Mouse (Mus musculus): ENCODE measurements at regions not wholly inside any gene's neighbourhood (a gene's known extent, or its start where the extent isn't known, plus 50 kb on each side); places are given as distances from the start of the nearest gene placed in this dataset.

- no peak for DNase-seq
Measured at GRCm38 (mm10) chr11:17630172-17630553, 323.5 kb downstream of the Etaa1 start.

GRCm38 (mm10) chr11:17637158-17637557 lies 316.5 kb downstream of the Etaa1 start:
- no peak for DNase-seq

- DNase-seq: no peak
Measured at GRCm38 (mm10) chr11:17639922-17640321, 313.8 kb downstream of the Etaa1 start.

- DNase-seq: no peak
Measured at GRCm38 (mm10) chr11:17647441-17647840, 306.2 kb downstream of the Etaa1 start.

GRCm38 (mm10) chr11:17651389-17652156 lies 302.1 kb downstream of the Etaa1 start:
- DNase-seq: no peak

- no peak for DNase-seq
Measured at GRCm38 (mm10) chr11:17655840-17656239, 297.8 kb downstream of the Etaa1 start.

- no peak for DNase-seq
Measured at GRCm38 (mm10) chr11:17657720-17658119, 296.0 kb downstream of the Etaa1 start.

GRCm38 (mm10) chr11:17658289-17658688 lies 295.4 kb downstream of the Etaa1 start:
- no peak for DNase-seq

GRCm38 (mm10) chr11:17658717-17659116 lies 295.0 kb downstream of the Etaa1 start:
- no peak for DNase-seq

- DNase-seq: peak; percentile 28
Measured at GRCm38 (mm10) chr11:17663893-17664292, 289.8 kb downstream of the Etaa1 start.

GRCm38 (mm10) chr11:17665624-17666552 lies 287.8 kb downstream of the Etaa1 start:
- no peak for DNase-seq

GRCm38 (mm10) chr11:17680998-17681397 lies 272.7 kb downstream of the Etaa1 start:
- no peak for DNase-seq

- DNase-seq: peak; percentile 57
Measured at GRCm38 (mm10) chr11:17685711-17686113, 268.0 kb downstream of the Etaa1 start.

GRCm38 (mm10) chr11:17686806-17687205 lies 266.9 kb downstream of the Etaa1 start:
- no peak for DNase-seq

GRCm38 (mm10) chr11:17694145-17694544 lies 259.5 kb downstream of the Etaa1 start:
- peak; percentile 5 for DNase-seq

GRCm38 (mm10) chr11:17708769-17709168 lies 244.9 kb downstream of the Etaa1 start:
- no peak for DNase-seq

GRCm38 (mm10) chr11:17722051-17722450 lies 231.6 kb downstream of the Etaa1 start:
- DNase-seq: no peak

GRCm38 (mm10) chr11:17727258-17728034 lies 226.2 kb downstream of the Etaa1 start:
- no peak for DNase-seq

- DNase-seq: no peak
Measured at GRCm38 (mm10) chr11:17733075-17733474, 220.6 kb downstream of the Etaa1 start.

GRCm38 (mm10) chr11:17734519-17734918 lies 219.2 kb downstream of the Etaa1 start:
- no peak for DNase-seq

- DNase-seq: peak; percentile 68
Measured at GRCm38 (mm10) chr11:17738879-17739278, 214.8 kb downstream of the Etaa1 start.

- DNase-seq: no peak
Measured at GRCm38 (mm10) chr11:17743821-17744220, 209.9 kb downstream of the Etaa1 start.

- DNase-seq: no peak
Measured at GRCm38 (mm10) chr11:17750345-17750744, 203.3 kb downstream of the Etaa1 start.
